Mouse (Mus musculus) embryonic facial prominence, embryonic 11.5 days (tissue): Measurements from ENCODE around the gene Smad3. TPM values are rescaled to one million over a fixed set of nuclear protein-coding genes. Genes with fewer than 3 reads are reported as not detected.
A peak's percentile ranks its signal among the peaks of the same experiment; 100 is the strongest.

Experiments used
- ATAC-seq: fragments of 200-750 bp; cut with Nextera tagmentation; replicated peaks from 2 replicates; pipeline ENCODE4 v1.8.0; 2017; ENCODE audit warnings: low read depth; ENCODE audit not compliant: insufficient number of reproducible peaks, low FRiP score, low TSS enrichment
- DNase-seq: peaks from one replicate; pipeline ENCODE4 v3.0.0-alpha.2; 2015; ENCODE audit warnings: low spot score
- H3K27ac ChIP-seq: fragments of 300-500 bp; sonication (generic); replicated peaks from 2 replicates; pipeline ENCODE4 v1.5.1; 2014; ENCODE audit warnings: mild to moderate bottlenecking, low read depth, low read length, control low read depth
- H3K27me3 ChIP-seq: fragments of 300-500 bp; sonication (generic); 2 replicates; pipeline ENCODE4 v1.6.1; 2014; ENCODE audit warnings: mild to moderate bottlenecking, low read length, moderate library complexity, mixed read lengths; ENCODE audit not compliant: control insufficient read depth, insufficient read depth
- H3K36me3 ChIP-seq: fragments of 300-500 bp; sonication (generic); replicated peaks from 2 replicates; pipeline ENCODE4 v1.6.1; 2014; ENCODE audit warnings: low read depth, mild to moderate bottlenecking, low read length, moderate library complexity, mixed read lengths; ENCODE audit not compliant: control insufficient read depth, insufficient read depth
- H3K4me1 ChIP-seq: fragments of 300-500 bp; sonication (generic); 2 replicates; pipeline ENCODE4 v1.6.1; 2014; ENCODE audit warnings: low read length, mixed read lengths; ENCODE audit not compliant: control insufficient read depth, insufficient read depth
- H3K4me2 ChIP-seq: fragments of 300-500 bp; sonication (generic); 2 replicates; pipeline ENCODE4 v1.6.1; 2014; ENCODE audit warnings: low read depth, mild to moderate bottlenecking, control low read depth, low read length, moderate library complexity
- H3K4me3 ChIP-seq: fragments of 300-500 bp; sonication (generic); 2 replicates; pipeline ENCODE4 v1.5.1; 2014; ENCODE audit warnings: low read depth, low read length, control low read depth
- H3K9ac ChIP-seq: fragments of 300-500 bp; sonication (generic); replicated peaks from 2 replicates; pipeline ENCODE4 v1.6.1; 2014; ENCODE audit warnings: mild to moderate bottlenecking, control low read depth, low read length
- H3K9me3 ChIP-seq: fragments of 300-500 bp; sonication (generic); replicated peaks from 2 replicates; pipeline ENCODE4 v1.6.1; 2016; ENCODE audit warnings: mild to moderate bottlenecking, low read length, inconsistent platforms, mixed read lengths; ENCODE audit not compliant: control insufficient read depth
- WGBS: fragments of 180-500 bp; shearing (Covaris S2); extraction: QIAGEN DNeasy Blood & Tissue Kit; methylation state at CpG from one replicate; pipeline ENCODE4 v1.1.7; 2014; 5-methylcytosine and 5-hydroxymethylcytosine counted together
- polyA plus RNA-seq: library from polyadenylated mRNA; unstranded; fragments of >200 nt; fragmentation: Nextera tagmentation; extraction: Ambion mirVana; gene quantifications from 2 replicates; pipeline ENCODE4 v1.2.1, GENCODE M21; 2014

The Smad3 gene
- polyA plus RNA-seq, 1 experiment from 2014 or later = 19.0 TPM

DNA sequence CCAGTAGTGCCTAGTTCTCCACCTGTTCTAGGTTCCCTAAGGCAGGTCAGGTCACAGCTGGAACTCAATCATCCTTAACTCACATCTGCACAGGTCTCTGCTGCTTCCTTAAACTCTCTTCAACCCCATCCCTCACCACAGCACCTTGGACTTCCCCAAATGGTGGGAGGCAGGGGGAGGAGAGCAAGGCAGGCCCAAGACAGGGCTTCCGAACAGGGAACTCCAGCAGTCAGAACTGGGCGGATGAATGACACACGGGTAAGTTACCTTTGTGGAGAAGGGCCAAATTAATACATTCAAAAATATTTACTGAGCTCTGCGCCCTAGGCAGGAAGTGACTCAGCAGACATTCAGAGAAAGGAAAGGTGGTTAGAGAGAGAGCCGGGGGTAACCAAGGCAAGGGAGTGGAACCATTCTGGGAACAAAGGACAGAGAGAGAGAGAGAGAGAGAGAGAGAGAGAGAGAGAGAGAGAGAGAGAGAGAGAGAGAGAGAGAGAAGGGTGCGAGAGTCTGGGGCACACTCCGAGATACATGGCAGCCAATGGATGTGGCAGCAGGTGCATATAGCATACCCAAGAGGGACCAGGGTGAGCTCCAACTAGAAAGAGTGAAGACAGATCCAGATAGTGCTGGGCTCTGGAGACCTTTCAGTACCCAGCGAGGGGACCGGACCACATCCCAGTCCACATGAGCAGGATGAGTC, 36.1 kb downstream of the Smad3 start:
- DNase-seq (no peak), ATAC-seq (no peak)
- no peak overlapping the region for H3K4me2 ChIP-seq
- no peak overlapping the region for H3K27ac ChIP-seq
- H3K9me3 ChIP-seq = no peaks in the 10 kb centered on the region
- no peaks in the 10 kb centered on the region for H3K27me3 ChIP-seq
- 88% methylated on average over 9 of the region's 9 CpGs for WGBS
- peaks cover 5% of the 10 kb centered on the region for H3K4me1 ChIP-seq
- H3K4me3 ChIP-seq = no peak overlapping the region
- H3K36me3 ChIP-seq = no peaks in the 10 kb centered on the region
- H3K9ac ChIP-seq = no peak overlapping the region

DNA sequence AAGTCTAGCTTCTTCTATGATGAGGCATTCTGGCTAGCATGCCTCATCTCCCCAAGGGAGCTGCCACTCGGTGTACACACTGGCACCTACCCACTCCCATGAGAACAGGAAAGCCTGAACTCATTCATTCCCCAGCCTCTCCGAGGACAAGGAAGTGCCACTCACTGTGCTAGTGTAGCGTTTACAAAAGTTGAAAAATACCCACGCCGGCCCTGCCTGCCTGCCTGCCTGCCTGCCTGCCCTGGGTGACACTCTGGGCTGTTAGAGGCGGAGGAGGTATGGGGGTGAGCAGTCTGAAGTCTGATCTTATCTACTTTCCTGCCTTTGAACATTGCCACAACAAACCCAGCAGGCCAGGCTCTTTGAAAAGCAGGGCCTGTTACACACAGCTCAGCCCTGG, 37.1 kb downstream of the Smad3 start:
- H3K4me1 ChIP-seq = peaks cover 3% of the 10 kb centered on the region; the same call in 1 of the 2 replicates
- DNase-seq (no peak), ATAC-seq (no peak)
- H3K9me3 ChIP-seq = no peaks in the 10 kb centered on the region
- H3K4me2 ChIP-seq = no peak overlapping the region
- no peaks in the 10 kb centered on the region for H3K27me3 ChIP-seq
- H3K4me3 ChIP-seq = no peak overlapping the region
- H3K36me3 ChIP-seq = no peaks in the 10 kb centered on the region
- WGBS = 66% methylated on average over 6 of the region's 6 CpGs
- H3K9ac ChIP-seq = no peak overlapping the region
- H3K27ac ChIP-seq = no peak overlapping the region

DNA sequence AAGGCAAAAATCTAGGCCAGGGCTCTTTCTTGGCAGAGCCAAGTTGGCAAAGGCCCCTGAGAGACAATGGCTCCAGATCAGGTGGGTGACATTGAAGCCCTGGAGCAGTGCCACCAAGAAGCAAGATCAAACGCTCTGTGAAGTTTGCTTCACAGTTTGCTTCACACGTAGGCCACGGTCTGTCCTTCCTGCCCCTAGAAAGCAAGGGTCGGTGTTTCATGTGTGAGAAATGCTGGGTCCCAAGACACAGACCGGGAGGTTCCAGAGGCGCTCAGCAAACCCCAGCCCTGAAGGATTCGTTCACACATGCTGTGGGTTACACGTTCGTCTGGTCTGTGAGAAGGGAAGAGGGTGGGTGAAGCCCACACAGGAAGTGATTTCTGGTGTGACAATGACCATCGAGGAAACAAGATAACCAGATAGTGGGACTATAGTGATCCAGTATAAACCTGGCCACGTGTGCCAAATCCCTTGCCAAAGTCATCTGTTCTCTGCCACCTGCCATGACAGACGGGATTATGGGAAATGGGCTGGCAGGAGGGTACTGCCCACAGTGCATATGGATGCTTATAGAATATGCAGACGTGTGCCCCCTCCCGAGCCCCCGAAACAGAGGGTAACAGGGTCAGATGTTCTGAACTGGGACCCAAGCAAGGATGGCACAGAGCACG, 37.9 kb downstream of the Smad3 start:
- no peak overlapping the region for H3K4me2 ChIP-seq
- no peak for ATAC-seq
- WGBS = 85% methylated on average over 16 of the region's 16 CpGs
- H3K27ac ChIP-seq = no peak overlapping the region
- H3K36me3 ChIP-seq = no peaks in the 10 kb centered on the region
- H3K4me3 ChIP-seq = no peak overlapping the region
- no peaks in the 10 kb centered on the region for H3K27me3 ChIP-seq
- peaks cover 3% of the 10 kb centered on the region; the same call in 1 of the 2 replicates for H3K4me1 ChIP-seq
- no peaks in the 10 kb centered on the region for H3K9me3 ChIP-seq
- H3K9ac ChIP-seq = no peak overlapping the region
- DNase-seq = no peak

DNA sequence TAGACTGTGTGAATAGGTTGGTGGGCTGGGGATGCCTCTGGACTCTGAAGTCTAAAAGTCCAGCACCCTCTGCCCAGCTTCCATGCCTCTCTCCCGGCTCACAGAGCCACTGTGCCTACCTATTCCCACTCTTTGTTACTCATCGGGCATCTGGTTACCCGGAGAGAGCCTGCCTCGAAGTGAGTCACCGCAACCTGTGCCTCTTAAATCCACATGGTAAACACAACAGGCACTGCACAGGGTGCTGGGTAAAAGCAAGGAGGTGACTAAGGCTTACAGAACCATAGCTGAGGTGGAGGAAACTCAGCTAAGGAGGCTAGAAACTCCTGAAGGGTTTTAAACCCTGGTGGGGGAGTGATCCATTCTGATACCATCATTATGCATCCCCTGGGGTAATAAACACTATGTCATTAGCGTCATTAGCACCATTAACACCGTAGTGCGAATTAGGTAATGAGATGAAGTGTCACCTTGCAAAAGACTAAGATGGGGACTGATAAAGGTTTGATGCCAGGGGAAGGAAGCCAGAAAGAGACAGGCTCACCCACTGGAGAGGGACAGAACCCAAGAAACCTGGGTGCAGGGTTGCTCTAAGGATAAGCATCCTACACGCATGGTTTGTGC, 38.9 kb downstream of the Smad3 start:
- no peaks in the 10 kb centered on the region for H3K9me3 ChIP-seq
- WGBS = 84% methylated on average over 9 of the region's 9 CpGs
- peaks cover 3% of the 10 kb centered on the region; the same call in 1 of the 2 replicates for H3K4me1 ChIP-seq
- H3K27ac ChIP-seq = no peak overlapping the region
- H3K27me3 ChIP-seq = no peaks in the 10 kb centered on the region
- H3K9ac ChIP-seq = no peak overlapping the region
- H3K36me3 ChIP-seq = no peaks in the 10 kb centered on the region
- H3K4me2 ChIP-seq = no peak overlapping the region
- ATAC-seq (no peak), DNase-seq (no peak)
- no peak overlapping the region for H3K4me3 ChIP-seq

DNA sequence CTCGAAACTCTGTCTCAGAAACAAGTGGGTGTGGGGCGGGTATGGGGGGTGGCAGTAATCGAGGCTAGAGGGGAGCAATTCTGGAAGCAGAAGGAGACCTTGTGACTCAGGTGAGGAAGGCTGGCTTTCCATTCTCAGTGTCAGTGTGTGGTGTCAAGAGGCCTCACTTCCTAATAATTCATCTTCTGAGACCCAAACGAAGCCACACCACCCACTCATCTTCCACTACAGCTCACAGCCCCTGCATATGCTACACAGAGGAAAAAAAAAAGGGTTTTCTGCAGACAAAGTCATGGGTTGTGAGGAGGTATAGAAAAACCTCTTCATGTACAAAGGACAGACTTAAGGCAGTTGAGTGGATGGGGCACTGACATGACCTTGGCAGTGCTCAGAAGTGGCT, 39.6 kb downstream of the Smad3 start:
- WGBS = 88% methylated on average over 4 of the region's 4 CpGs
- Histone ChIP-seq H3K9me3 (no peaks in the 10 kb centered on the region), H3K27ac (no peak overlapping the region), H3K9ac (no peak overlapping the region), H3K4me1 (peaks cover 3% of the 10 kb centered on the region; the same call in 1 of the 2 replicates), H3K4me2 (no peak overlapping the region), H3K36me3 (no peaks in the 10 kb centered on the region), H3K27me3 (no peaks in the 10 kb centered on the region), H3K4me3 (no peak overlapping the region)
- DNase-seq (no peak), ATAC-seq (no peak)

DNA sequence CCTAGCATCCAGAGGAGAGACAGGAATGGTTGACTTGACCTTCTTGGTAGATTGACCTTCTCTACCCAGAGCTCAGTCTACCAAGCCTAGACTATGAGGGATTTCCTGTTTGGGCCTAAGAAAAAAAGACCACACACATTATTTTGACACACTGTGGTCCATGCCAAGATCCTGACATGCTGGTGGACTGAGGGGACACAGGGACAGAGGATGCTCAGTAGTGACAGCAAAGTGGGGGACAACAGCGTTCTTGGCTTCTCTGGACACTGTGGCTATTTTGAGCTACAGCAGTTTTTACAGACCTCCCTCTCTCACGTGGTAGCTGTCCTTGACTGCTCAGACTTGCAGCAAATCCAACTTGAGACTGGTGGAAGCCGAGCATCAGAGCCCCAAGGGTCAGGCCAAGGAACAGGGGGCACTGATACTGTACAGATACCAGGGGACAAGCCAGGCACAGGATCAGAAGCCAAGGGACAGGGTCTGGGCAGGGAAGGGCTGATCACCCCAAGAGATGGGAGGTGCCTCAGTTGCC, 40.3 kb downstream of the Smad3 start:
- Histone ChIP-seq H3K27ac (no peak overlapping the region), H3K4me1 (peaks cover 5% of the 10 kb centered on the region; the same call in 1 of the 2 replicates), H3K36me3 (no peaks in the 10 kb centered on the region), H3K27me3 (no peaks in the 10 kb centered on the region), H3K4me2 (no peak overlapping the region), H3K4me3 (no peak overlapping the region), H3K9ac (no peak overlapping the region), H3K9me3 (no peaks in the 10 kb centered on the region)
- WGBS = 64% methylated on average over 3 of the region's 3 CpGs
- no peak for ATAC-seq
- no peak for DNase-seq

DNA sequence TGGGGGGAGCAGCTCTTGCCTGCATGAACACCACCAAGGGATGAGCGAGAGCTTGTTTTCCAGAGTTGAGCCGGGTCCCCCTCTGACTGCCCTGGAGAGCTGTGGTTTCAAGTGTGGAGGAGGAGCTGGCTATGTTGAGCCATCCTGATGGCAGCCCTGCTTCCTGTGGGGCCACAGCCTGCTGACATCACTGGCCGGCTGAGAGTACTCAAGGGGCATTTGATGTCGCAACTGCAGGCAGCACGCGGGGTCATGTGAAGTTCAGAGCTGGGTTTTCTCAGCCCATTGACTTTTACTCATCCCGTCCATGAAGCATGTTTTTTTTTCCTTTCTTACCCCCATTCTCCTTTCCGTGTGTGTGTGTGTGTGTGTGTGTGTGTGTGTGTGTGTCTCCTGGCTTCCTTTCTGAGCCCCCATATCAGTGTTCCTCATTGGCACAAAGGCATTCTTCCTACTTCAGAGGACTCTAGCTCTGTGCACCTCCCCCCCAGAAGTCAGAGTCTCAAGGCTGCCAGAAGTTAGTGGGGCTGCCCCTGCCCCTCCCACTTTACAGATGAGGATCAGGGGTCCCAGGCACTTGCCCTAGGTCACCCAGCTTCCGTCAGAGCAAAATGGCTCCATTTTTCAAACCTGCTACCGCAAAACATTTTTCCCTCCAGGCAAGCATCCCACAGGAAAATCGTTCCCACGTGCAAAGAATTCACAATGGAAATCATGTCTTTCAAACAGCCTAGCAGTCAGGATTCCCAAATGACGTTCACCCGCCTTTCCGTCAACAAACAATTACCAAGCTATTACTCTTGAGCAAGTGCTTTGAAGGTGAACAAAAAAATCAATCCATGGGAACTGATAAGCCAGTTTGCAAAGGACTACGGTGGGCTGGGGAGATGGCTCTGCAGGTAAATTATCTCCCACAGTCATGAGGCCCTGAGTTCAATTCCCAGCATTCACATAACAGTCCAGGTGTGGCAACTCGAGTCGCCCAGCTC, 41.4 kb downstream of the Smad3 start:
- peak overlapping the region; percentile 24; the same call in 1 of the 2 replicates for H3K4me2 ChIP-seq
- H3K9me3 ChIP-seq = no peaks in the 10 kb centered on the region
- no peaks in the 10 kb centered on the region for H3K27me3 ChIP-seq
- H3K27ac ChIP-seq = 0 out of 2 replicates have a peak overlapping the region, but pooled peaks have one; percentile 3
- no peak overlapping the region for H3K9ac ChIP-seq
- ATAC-seq (no peak), DNase-seq (peak; percentile 61)
- H3K4me3 ChIP-seq = no peak overlapping the region
- H3K4me1 ChIP-seq = peaks cover 5% of the 10 kb centered on the region; the same call in 1 of the 2 replicates
- 18% methylated on average over 18 of the region's 18 CpGs for WGBS
- no peaks in the 10 kb centered on the region for H3K36me3 ChIP-seq
